Mouse (Mus musculus) testis, adult 2 months (tissue): ENCODE data around the gene 1110017D15Rik.

Source experiments
- CTCF ChIP-seq: fragments of 200-500 bp; IDR thresholded peaks from 2 replicates; pipeline ENCODE4 v1.5.1; 2012; ENCODE audit warnings: low read depth, mild to moderate bottlenecking, inconsistent platforms, low read length, moderate library complexity; ENCODE audit not compliant: control insufficient read depth, insufficient read depth, insufficient replicate concordance
- POLR2A ChIP-seq: fragments of 200-500 bp; IDR thresholded peaks from 2 replicates; pipeline ENCODE4 v1.6.1; 2012; ENCODE audit warnings: low read depth, mild to moderate bottlenecking, inconsistent platforms, low read length, moderate library complexity; ENCODE audit not compliant: control insufficient read depth

DNA sequence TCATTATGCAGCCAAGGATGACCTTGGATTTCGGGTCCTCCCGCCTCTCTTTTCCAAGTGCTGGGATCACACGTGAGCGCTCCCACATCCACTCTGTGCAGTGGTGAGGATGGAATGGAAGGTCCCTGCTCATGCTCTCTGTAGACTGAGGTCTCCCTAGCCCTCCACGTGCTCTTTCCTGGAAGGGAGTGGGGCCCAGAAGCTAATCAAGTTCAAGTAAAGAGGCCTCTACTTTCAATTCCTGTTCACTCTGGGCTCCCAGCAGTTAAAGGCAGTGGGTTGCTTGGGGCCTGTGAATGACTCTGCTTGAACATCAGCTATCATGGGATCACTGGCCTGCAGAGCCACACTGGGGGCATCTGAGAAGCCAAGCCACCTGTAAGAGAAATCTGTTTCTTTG is 46.2 kb upstream of the 1110017D15Rik start:
- no peak for TF ChIP-seq POLR2A
- no peak for TF ChIP-seq CTCF
